Mouse (Mus musculus) olfactory bulb, adult 2 months (tissue): ENCODE results near the gene Rnf11.

Experiments
- CTCF ChIP-seq: fragments of 200-500 bp; IDR thresholded peaks from 2 replicates; pipeline ENCODE4 v1.5.1; 2012; ENCODE audit warnings: low read depth, mild to moderate bottlenecking, low read length, moderate library complexity; ENCODE audit not compliant: insufficient read depth
- POLR2A ChIP-seq: fragments of 200-500 bp; IDR thresholded peaks from 2 replicates; pipeline ENCODE4 v1.6.1; 2012; ENCODE audit warnings: mild to moderate bottlenecking, low read depth, low read length, moderate library complexity; ENCODE audit not compliant: insufficient read depth

DNA sequence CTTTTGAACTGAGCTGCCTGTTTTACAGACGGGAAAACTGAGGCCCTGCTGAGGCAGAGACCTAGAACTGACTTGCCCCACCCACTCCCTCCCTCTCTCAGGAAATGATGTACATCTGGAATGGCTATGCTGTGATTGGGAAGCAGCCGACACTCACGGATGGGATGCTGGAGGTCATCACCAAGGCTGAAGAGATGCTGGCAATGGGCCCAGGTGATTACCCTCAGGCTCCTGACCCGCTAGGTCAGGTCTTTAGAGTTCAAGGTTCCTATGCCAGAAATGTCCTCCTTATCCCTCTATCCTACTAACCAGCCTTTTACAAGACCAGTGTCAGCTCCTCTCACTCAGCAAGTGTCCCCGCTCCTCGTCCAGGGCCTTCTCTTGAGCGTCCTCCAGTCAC, 42.4 kb downstream of the Rnf11 start:
- TF ChIP-seq CTCF (no peak), POLR2A (no peak)
